Mouse (Mus musculus) hindbrain, embryonic 13.5 days (tissue): Measurements from ENCODE around the gene Psmb2. TPM values are rescaled to one million over a fixed set of nuclear protein-coding genes. Genes with fewer than 3 reads are reported as not detected.
A peak's percentile ranks its signal among the peaks of the same experiment; 100 is the strongest.

Experiments used
- ATAC-seq: fragments of 200-750 bp; cut with Nextera tagmentation; 2 replicates; pipeline ENCODE4 v1.8.0; 2017; ENCODE audit warnings: moderate TSS enrichment; ENCODE audit not compliant: low FRiP score
- H3K27ac ChIP-seq: fragments of 300-500 bp; sonication (generic); 2 replicates; pipeline ENCODE4 v1.5.1; 2015; ENCODE audit warnings: inconsistent platforms, mild to moderate bottlenecking, moderate library complexity
- H3K27me3 ChIP-seq: fragments of 300-500 bp; sonication (generic); 2 replicates; pipeline ENCODE4 v1.6.1; 2015; ENCODE audit warnings: mild to moderate bottlenecking, inconsistent platforms
- H3K36me3 ChIP-seq: fragments of 300-500 bp; sonication (generic); 2 replicates; pipeline ENCODE4 v1.6.1; 2015; ENCODE audit warnings: mild to moderate bottlenecking, inconsistent platforms
- H3K4me1 ChIP-seq: fragments of 300-500 bp; sonication (generic); replicated peaks from 2 replicates; pipeline ENCODE4 v1.6.1; 2015; ENCODE audit warnings: inconsistent platforms
- H3K4me2 ChIP-seq: fragments of 300-500 bp; sonication (generic); 2 replicates; pipeline ENCODE4 v1.6.1; 2015; ENCODE audit warnings: inconsistent platforms, mild to moderate bottlenecking, moderate library complexity
- H3K4me3 ChIP-seq: fragments of 300-500 bp; sonication (generic); 2 replicates; pipeline ENCODE4 v1.5.1; 2015; ENCODE audit warnings: mild to moderate bottlenecking, inconsistent platforms
- H3K9ac ChIP-seq: fragments of 300-500 bp; sonication (generic); 2 replicates; pipeline ENCODE4 v1.6.1; 2015; ENCODE audit warnings: mild to moderate bottlenecking, inconsistent platforms
- H3K9me3 ChIP-seq: fragments of 300-500 bp; sonication (generic); 2 replicates; pipeline ENCODE4 v1.6.1; 2016; ENCODE audit warnings: inconsistent platforms
- WGBS: fragments of 180-500 bp; shearing (Covaris S2); methylation state at CpG from one replicate; pipeline ENCODE4 v1.1.7; 2015; 5-methylcytosine and 5-hydroxymethylcytosine counted together
- polyA plus RNA-seq: library from polyadenylated mRNA; unstranded; fragments of >200 nt; fragmentation: Nextera tagmentation; extraction: Ambion mirVana; gene quantifications from 2 replicates; pipeline ENCODE4 v1.2.1, GENCODE M21; 2015

Gene Psmb2
- polyA plus RNA-seq = 445 and 454 TPM in 2 replicates

- ATAC-seq = peak; percentile 98
- 3% methylated on average over 48 of the region's 48 CpGs for WGBS
- Histone ChIP-seq H3K9me3 (no peaks in the 10 kb centered on the region), H3K4me3 (peak within 1 kb of the TSS; percentile 100), H3K4me1 (peaks cover 25% of the 10 kb centered on the region), H3K36me3 (no peaks in the 10 kb centered on the region), H3K4me2 (peak within 1 kb of the TSS; percentile 96), H3K27me3 (peaks cover 4% of the 10 kb centered on the region; the same call in 1 of the 2 replicates), H3K9ac (peak within 1 kb of the TSS; percentile 99), H3K27ac (peak within 1 kb of the TSS; percentile 87)
Measured at GRCm38 (mm10) chr4:126677054-126678003, at the start of gene Psmb2. Gene Psmb2 (plus strand): TSS chr4:126677630.

GRCm38 (mm10) chr4:126631922-126632321 lies 45.5 kb upstream of the Psmb2 start:
- Histone ChIP-seq H3K4me2 (no peak overlapping the region), H3K9ac (no peak overlapping the region), H3K27ac (no peak overlapping the region), H3K4me1 (peaks cover 23% of the 10 kb centered on the region), H3K36me3 (no peaks in the 10 kb centered on the region), H3K27me3 (peaks cover 40% of the 10 kb centered on the region), H3K9me3 (no peaks in the 10 kb centered on the region), H3K4me3 (no peak overlapping the region)
- no peak for ATAC-seq
- WGBS = 41% methylated on average over 2 of the region's 2 CpGs

GRCm38 (mm10) chr4:126632668-126633067 lies 44.8 kb upstream of the Psmb2 start:
- Histone ChIP-seq H3K4me1 (peaks cover 16% of the 10 kb centered on the region), H3K27me3 (peaks cover 44% of the 10 kb centered on the region), H3K4me2 (no peak overlapping the region), H3K9me3 (no peaks in the 10 kb centered on the region), H3K27ac (no peak overlapping the region), H3K4me3 (no peak overlapping the region), H3K36me3 (no peaks in the 10 kb centered on the region), H3K9ac (no peak overlapping the region)
- ATAC-seq = no peak
- WGBS = 73% methylated on average over 3 of the region's 3 CpGs

- Histone ChIP-seq H3K27me3 (peaks cover 48% of the 10 kb centered on the region), H3K4me3 (no peak overlapping the region), H3K27ac (no peak overlapping the region), H3K36me3 (no peaks in the 10 kb centered on the region), H3K9me3 (no peaks in the 10 kb centered on the region), H3K4me1 (peaks cover 19% of the 10 kb centered on the region), H3K9ac (no peak overlapping the region; the same call in 1 of the 2 replicates), H3K4me2 (peak overlapping the region; percentile 33)
- ATAC-seq = no peak
- WGBS = 27% methylated on average over 11 of the region's 11 CpGs
Measured at GRCm38 (mm10) chr4:126636330-126636729, 41.1 kb upstream of the Psmb2 start.

- no peak for ATAC-seq
- no peak overlapping the region for H3K4me3 ChIP-seq
- no peaks in the 10 kb centered on the region for H3K9me3 ChIP-seq
- no peak overlapping the region for H3K27ac ChIP-seq
- H3K9ac ChIP-seq = no peak overlapping the region
- H3K27me3 ChIP-seq = peaks cover 58% of the 10 kb centered on the region
- H3K4me1 ChIP-seq = peaks cover 19% of the 10 kb centered on the region
- H3K36me3 ChIP-seq = no peaks in the 10 kb centered on the region
- H3K4me2 ChIP-seq = no peak overlapping the region
- WGBS = 76% methylated on average over 4 of the region's 4 CpGs
Measured at GRCm38 (mm10) chr4:126637446-126637845, 40.0 kb upstream of the Psmb2 start.

- 40% methylated on average over 7 of the region's 7 CpGs for WGBS
- Histone ChIP-seq H3K4me3 (no peak overlapping the region), H3K4me2 (no peak overlapping the region), H3K36me3 (no peaks in the 10 kb centered on the region), H3K27ac (no peak overlapping the region), H3K9ac (no peak overlapping the region), H3K27me3 (peaks cover 57% of the 10 kb centered on the region), H3K9me3 (no peaks in the 10 kb centered on the region), H3K4me1 (peaks cover 20% of the 10 kb centered on the region)
- ATAC-seq = no peak
Measured at GRCm38 (mm10) chr4:126639339-126639738, 38.1 kb upstream of the Psmb2 start.

GRCm38 (mm10) chr4:126641901-126642300 lies 35.5 kb upstream of the Psmb2 start:
- Histone ChIP-seq H3K27ac (no peak overlapping the region), H3K36me3 (no peaks in the 10 kb centered on the region), H3K27me3 (peaks cover 34% of the 10 kb centered on the region; the same call in 1 of the 2 replicates), H3K4me3 (no peak overlapping the region), H3K4me2 (no peak overlapping the region), H3K9me3 (no peaks in the 10 kb centered on the region), H3K9ac (no peak overlapping the region), H3K4me1 (peaks cover 17% of the 10 kb centered on the region)
- ATAC-seq = no peak
- WGBS = 58% methylated on average over 9 of the region's 9 CpGs

GRCm38 (mm10) chr4:126643815-126644214 lies 33.6 kb upstream of the Psmb2 start:
- Histone ChIP-seq H3K36me3 (no peaks in the 10 kb centered on the region), H3K4me3 (no peak overlapping the region), H3K4me1 (peaks cover 21% of the 10 kb centered on the region), H3K27ac (no peak overlapping the region), H3K9ac (no peak overlapping the region), H3K27me3 (peaks cover 23% of the 10 kb centered on the region; the same call in 1 of the 2 replicates), H3K4me2 (no peak overlapping the region), H3K9me3 (no peaks in the 10 kb centered on the region)
- WGBS = 76% methylated on average over 4 of the region's 4 CpGs
- no peak for ATAC-seq

GRCm38 (mm10) chr4:126644333-126644963 lies 33.0 kb upstream of the Psmb2 start:
- Histone ChIP-seq H3K27me3 (peaks cover 17% of the 10 kb centered on the region; the same call in 1 of the 2 replicates), H3K4me1 (peaks cover 19% of the 10 kb centered on the region), H3K4me2 (no peak overlapping the region), H3K36me3 (no peaks in the 10 kb centered on the region), H3K27ac (no peak overlapping the region), H3K9me3 (no peaks in the 10 kb centered on the region), H3K9ac (no peak overlapping the region), H3K4me3 (no peak overlapping the region)
- 63% methylated on average over 10 of the region's 10 CpGs for WGBS
- ATAC-seq = no peak

- Histone ChIP-seq H3K36me3 (no peaks in the 10 kb centered on the region), H3K9me3 (no peaks in the 10 kb centered on the region), H3K4me1 (peaks cover 20% of the 10 kb centered on the region), H3K9ac (no peak overlapping the region), H3K4me3 (no peak overlapping the region), H3K4me2 (peak overlapping the region; percentile 20), H3K27ac (peak overlapping the region; percentile 77), H3K27me3 (peaks cover 11% of the 10 kb centered on the region)
- 31% methylated on average over 24 of the region's 24 CpGs for WGBS
- ATAC-seq = peak; percentile 43; the same call in 1 of the 2 replicates
Measured at GRCm38 (mm10) chr4:126647996-126648910, 29.2 kb upstream of the Psmb2 start.

GRCm38 (mm10) chr4:126653148-126653547 lies 24.3 kb upstream of the Psmb2 start:
- Histone ChIP-seq H3K4me1 (peaks cover 11% of the 10 kb centered on the region), H3K4me3 (no peak overlapping the region), H3K4me2 (no peak overlapping the region), H3K9me3 (no peaks in the 10 kb centered on the region), H3K27ac (no peak overlapping the region), H3K9ac (no peak overlapping the region), H3K27me3 (peaks cover 38% of the 10 kb centered on the region), H3K36me3 (no peaks in the 10 kb centered on the region)
- ATAC-seq = no peak
- 87% methylated on average over 5 of the region's 5 CpGs for whole genome bisulfite sequencing
